Mouse (Mus musculus) spleen, adult 2 months (tissue): ENCODE results near the gene Tgoln1. TPM values are rescaled to one million over a fixed set of nuclear protein-coding genes. Genes with fewer than 3 reads are reported as not detected.

Source experiments
- DNase-seq, 2 experiments: peaks; one replicate each; pipeline versions ENCODE4 v3.0.0 to v3.0.0-alpha.2; 2012 to 2021; ENCODE audit warnings: low spot score in 2 of 2, low read depth in 1 of 2
- H3K27ac ChIP-seq: fragments of 200-500 bp; 2 replicates; pipeline ENCODE4 v1.5.1; 2012; ENCODE audit warnings: low read length, inconsistent platforms; ENCODE audit not compliant: insufficient read depth
- H3K27me3 ChIP-seq: fragments of 200-500 bp; 2 replicates; pipeline ENCODE4 v1.6.1; 2012; ENCODE audit warnings: mild to moderate bottlenecking, moderate library complexity, low read length, inconsistent platforms; ENCODE audit not compliant: control insufficient read depth, insufficient read depth
- H3K36me3 ChIP-seq: fragments of 200-500 bp; 2 replicates; pipeline ENCODE4 v1.6.1; 2012; ENCODE audit warnings: mild to moderate bottlenecking, low read length, inconsistent platforms; ENCODE audit not compliant: control insufficient read depth, insufficient read depth
- H3K4me1 ChIP-seq: fragments of 200-500 bp; 2 replicates; pipeline ENCODE4 v1.6.1; 2011; ENCODE audit warnings: inconsistent platforms; ENCODE audit not compliant: control insufficient read depth, insufficient read depth, insufficient read length
- H3K4me3 ChIP-seq: fragments of 200-500 bp; 2 replicates; pipeline ENCODE4 v1.5.1; 2011; ENCODE audit warnings: mild to moderate bottlenecking, inconsistent platforms; ENCODE audit not compliant: insufficient read depth, insufficient read length; ENCODE audit errors: extremely low read depth
- CTCF ChIP-seq: fragments of 200-500 bp; IDR thresholded peaks from 2 replicates; pipeline ENCODE4 v1.5.1; 2011; ENCODE audit warnings: mild to moderate bottlenecking, inconsistent platforms; ENCODE audit not compliant: insufficient read depth, insufficient read length, insufficient replicate concordance; ENCODE audit errors: extremely low read depth
- POLR2A ChIP-seq: fragments of 200-500 bp; IDR thresholded peaks from 2 replicates; pipeline ENCODE4 v1.6.1; 2011; ENCODE audit warnings: low read depth, low read length, inconsistent platforms
- WGBS: fragments of 180-500 bp; shearing (Covaris S2); methylation state at CpG from one replicate; pipeline ENCODE4 v1.1.7; 2018; 5-methylcytosine and 5-hydroxymethylcytosine counted together
- polyA plus RNA-seq: library from polyadenylated mRNA; depleted of rRNA; stranded (reverse); fragments of >200 nt; gene quantifications from 2 replicates; pipeline ENCODE4 v1.2.3, GENCODE M21; 2012; rRNA removed

Gene Tgoln1
- polyA plus RNA-seq, 1 experiment = 14.9 TPM

DNA sequence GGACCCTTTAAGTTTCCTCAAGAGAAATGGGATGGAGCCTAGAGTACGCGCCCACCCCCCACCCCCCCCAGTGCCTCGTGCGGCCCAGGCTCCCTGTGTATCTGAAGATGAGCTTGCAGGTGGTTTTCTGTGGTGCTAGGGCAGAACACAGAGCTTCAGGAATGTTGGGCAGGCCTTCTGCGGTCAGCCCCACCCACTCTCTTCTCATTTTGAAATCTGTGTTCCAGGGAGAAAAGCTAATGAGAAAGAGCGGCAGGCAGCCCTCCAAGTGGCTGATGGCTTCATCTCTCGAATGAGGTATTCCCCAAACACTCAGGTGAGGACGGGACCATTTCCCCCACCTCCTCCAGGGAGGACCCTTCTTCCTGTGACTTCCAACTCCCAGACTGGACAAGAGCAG is 56.0 kb downstream of the Tgoln1 start:
- 92% methylated on average over 8 of the region's 8 CpGs for WGBS
- no peak for TF ChIP-seq CTCF
- TF ChIP-seq POLR2A = no peak
- peaks cover 30% of the 10 kb centered on the region for H3K36me3 ChIP-seq
- no peaks in the 10 kb centered on the region for H3K27me3 ChIP-seq
- DNase-seq = no peak
- H3K4me3 ChIP-seq = no peak overlapping the region
- H3K4me1 ChIP-seq = no peaks in the 10 kb centered on the region
- H3K27ac ChIP-seq = no peak overlapping the region

Other genes starting within 250 kb of the Tgoln1 start
- 51.3 and 55.6 TPM in 2 replicates for gene Vamp5, start 236.5 kb downstream of the Tgoln1 start, polyA plus RNA-seq
- gene Vamp8, start 226.3 kb downstream of the Tgoln1 start, polyA plus RNA-seq = 100 and 107 TPM in 2 replicates
- gene Ggcx, start 202.7 kb downstream of the Tgoln1 start, polyA plus RNA-seq = 7.3 and 7.6 TPM in 2 replicates
- 45.0 and 50.9 TPM in 2 replicates for gene Mat2a, start 177.4 kb downstream of the Tgoln1 start, polyA plus RNA-seq
- gene Sh2d6, start 95.3 kb downstream of the Tgoln1 start, polyA plus RNA-seq = 0.52 and 0.55 TPM in 2 replicates
- gene Capg, start 72.6 kb downstream of the Tgoln1 start, polyA plus RNA-seq = 130 and 135 TPM in 2 replicates
- 12.2 and 12.9 TPM in 2 replicates for gene Elmod3, start 18.6 kb downstream of the Tgoln1 start, polyA plus RNA-seq
- gene Retsat, start 18.5 kb downstream of the Tgoln1 start, polyA plus RNA-seq = 5.5 and 5.9 TPM in 2 replicates
- 10.5 and 11.8 TPM in 2 replicates for gene Tcf7l1, start 172.3 kb upstream of the Tgoln1 start, polyA plus RNA-seq